Mouse (Mus musculus): ENCODE measurements at regions not wholly inside any gene's neighbourhood (a gene's known extent, or its start where the extent isn't known, plus 50 kb on each side); places are given as distances from the start of the nearest gene placed in this dataset.

- DNase-seq (ENCODE audit: low read depth, low spot score): no peak
These were observed 258.1 kb upstream of the Nt5e start for GRCm38 (mm10) chr9:88068881-88069304.

GRCm38 (mm10) chr9:88069834-88070233 is 257.2 kb upstream of the Nt5e start:
- no peak for DNase-seq (ENCODE audit: low read depth, low spot score)

GRCm38 (mm10) chr9:88073165-88073564 is 253.8 kb upstream of the Nt5e start:
- DNase-seq (ENCODE audit: low read depth, low spot score): peak; percentile 26

GRCm38 (mm10) chr9:88073579-88073978 is 253.4 kb upstream of the Nt5e start:
- DNase-seq (ENCODE audit: low read depth, low spot score): no peak

- DNase-seq (ENCODE audit: low read depth, low spot score): no peak
These were observed 244.0 kb upstream of the Nt5e start for GRCm38 (mm10) chr9:88082931-88083479.

- DNase-seq (ENCODE audit: low read depth, low spot score): no peak
These were observed 241.7 kb upstream of the Nt5e start for GRCm38 (mm10) chr9:88085181-88085816.

GRCm38 (mm10) chr9:88085866-88086265 is 241.1 kb upstream of the Nt5e start:
- no peak for DNase-seq (ENCODE audit: low read depth, low spot score)

GRCm38 (mm10) chr9:88091781-88092527 is 235.0 kb upstream of the Nt5e start:
- no peak for DNase-seq (ENCODE audit: low read depth, low spot score)

GRCm38 (mm10) chr9:88092561-88092960 is 234.4 kb upstream of the Nt5e start:
- DNase-seq (ENCODE audit: low read depth, low spot score): no peak

GRCm38 (mm10) chr9:88113094-88113493 is 213.9 kb upstream of the Nt5e start:
- DNase-seq (ENCODE audit: low read depth, low spot score): no peak

- DNase-seq (ENCODE audit: low read depth, low spot score): no peak
These were observed 206.5 kb upstream of the Nt5e start for GRCm38 (mm10) chr9:88120536-88120935.

- no peak for DNase-seq (ENCODE audit: low read depth, low spot score)
These were observed 205.9 kb upstream of the Nt5e start for GRCm38 (mm10) chr9:88120963-88121570.

GRCm38 (mm10) chr9:88124322-88125005 is 202.5 kb upstream of the Nt5e start:
- no peak for DNase-seq (ENCODE audit: low read depth, low spot score)

- DNase-seq (ENCODE audit: low read depth, low spot score): no peak
These were observed 163.8 kb upstream of the Nt5e start for GRCm38 (mm10) chr9:88163025-88163780.

GRCm38 (mm10) chr9:88177575-88178254 is 149.3 kb upstream of the Nt5e start:
- DNase-seq (ENCODE audit: low read depth, low spot score): no peak

- no peak for DNase-seq (ENCODE audit: low read depth, low spot score)
These were observed 145.6 kb upstream of the Nt5e start for GRCm38 (mm10) chr9:88181189-88181994.

- no peak for DNase-seq (ENCODE audit: low read depth, low spot score)
These were observed 119.6 kb upstream of the Nt5e start for GRCm38 (mm10) chr9:88207378-88207777.

- DNase-seq (ENCODE audit: low read depth, low spot score): no peak
These were observed 119.0 kb upstream of the Nt5e start for GRCm38 (mm10) chr9:88208022-88208421.

GRCm38 (mm10) chr9:88214758-88215157 is 112.2 kb upstream of the Nt5e start:
- DNase-seq (ENCODE audit: low read depth, low spot score): no peak

- no peak for DNase-seq (ENCODE audit: low read depth, low spot score)
These were observed 106.6 kb upstream of the Nt5e start for GRCm38 (mm10) chr9:88220360-88220759.
